Mouse (Mus musculus) urinary bladder, postnatal 14 days (tissue): ENCODE measurements around the gene Jph3.

Experiments used
- DNase-seq: peaks from one replicate; pipeline ENCODE4 v3.0.0; 2021; ENCODE audit warnings: low spot score

The Jph3 gene

DNA sequence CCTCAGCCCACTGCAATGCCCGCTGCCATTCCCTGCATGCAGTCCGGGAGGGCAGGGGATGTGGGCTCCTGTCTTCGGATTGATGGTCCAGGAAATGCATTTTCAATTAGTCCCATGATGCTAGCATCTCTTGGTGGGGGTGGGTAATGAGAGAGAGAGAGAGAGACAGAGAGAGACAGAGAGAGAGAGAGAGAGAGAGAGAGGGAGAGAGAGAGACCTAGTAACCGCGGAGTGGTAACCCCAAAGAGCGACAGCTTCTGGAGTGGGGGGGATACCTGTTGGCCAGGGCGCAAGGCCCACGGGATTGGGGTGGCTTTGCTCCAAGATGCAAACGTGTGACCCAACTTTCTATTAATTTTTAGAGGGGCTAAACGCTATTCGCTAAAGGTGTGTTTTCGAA lies at the start of gene Jph3:
Gene Jph3 (plus strand): TSS at position 301 of the 400 bp plus-strand sequence.
- DNase-seq = no peak

DNA sequence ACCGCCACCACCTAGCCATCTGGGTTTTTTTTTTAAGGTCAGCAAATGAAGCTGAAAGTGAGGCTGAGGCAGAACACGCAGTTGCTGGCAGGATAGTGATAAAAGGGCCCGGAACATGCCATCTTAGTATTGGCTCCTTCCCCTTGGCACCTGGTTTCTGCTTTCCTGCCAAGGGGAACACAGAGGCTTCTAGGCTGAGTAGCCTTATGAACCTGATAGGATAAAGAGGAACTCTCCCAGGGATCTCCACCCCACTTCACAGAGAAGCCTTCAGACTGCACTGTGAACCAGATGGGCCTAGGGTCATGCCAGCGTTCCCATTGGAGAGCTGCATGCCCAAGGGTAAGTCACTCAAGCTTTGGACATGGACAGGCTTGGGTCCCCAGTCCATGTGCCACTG lies 48.5 kb upstream of the Jph3 start:
- DNase-seq = no peak

DNA sequence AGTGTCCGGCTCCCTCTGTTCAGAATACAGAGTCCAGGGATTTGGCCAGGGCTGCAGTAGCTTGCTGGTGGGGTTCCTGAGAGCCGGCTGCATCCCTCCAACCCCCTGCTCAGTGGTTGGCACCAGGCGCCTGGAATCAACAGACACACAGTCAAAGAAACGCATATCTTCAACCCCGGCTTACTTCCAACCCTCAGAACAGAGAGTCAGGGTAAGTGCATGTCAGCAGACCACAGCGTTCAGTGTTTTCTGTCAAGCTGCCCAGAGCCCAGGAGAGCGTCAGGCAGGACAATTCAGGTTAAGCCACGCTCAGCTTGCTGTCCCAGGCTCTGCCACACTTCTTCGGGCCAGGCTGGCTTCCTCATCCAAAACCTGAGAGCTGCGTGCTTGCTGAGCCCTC lies 48.0 kb upstream of the Jph3 start:
- no peak for DNase-seq

DNA sequence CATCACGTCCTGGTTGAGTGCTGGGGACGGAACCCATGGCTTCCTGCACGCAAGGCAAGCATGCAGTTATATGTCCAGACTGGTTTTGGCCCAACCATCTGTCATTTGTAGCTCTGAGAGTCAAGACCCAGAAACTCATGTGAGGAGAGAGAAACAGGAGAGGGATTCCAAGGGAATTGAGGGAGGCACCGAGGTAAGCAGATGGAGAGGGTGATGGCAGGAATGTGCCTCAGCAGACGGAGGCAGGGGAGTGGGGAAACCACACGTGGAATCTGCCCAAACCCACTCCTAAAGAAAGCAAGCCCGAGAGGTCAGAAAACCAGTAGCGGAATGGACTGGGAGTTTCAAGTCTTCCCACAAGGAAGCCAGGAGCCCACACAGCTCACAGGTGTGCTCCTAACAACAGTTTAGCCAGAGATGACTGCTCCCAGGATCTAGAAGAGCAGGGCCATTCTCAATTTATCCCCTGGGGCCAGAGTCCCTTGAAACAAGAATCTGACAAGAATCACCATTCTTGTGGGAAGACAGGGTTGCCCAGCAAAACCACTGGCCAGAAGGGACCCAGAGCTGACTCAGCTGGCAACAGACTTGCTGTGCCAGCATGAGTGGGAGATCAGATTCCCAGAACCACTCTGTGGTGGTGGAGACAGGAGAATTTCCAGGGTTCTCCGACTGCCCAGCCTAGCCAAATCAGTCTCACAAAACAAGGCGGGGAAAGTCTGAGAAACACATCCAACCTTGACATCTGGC lies 46.2 kb upstream of the Jph3 start:
- DNase-seq = no peak

DNA sequence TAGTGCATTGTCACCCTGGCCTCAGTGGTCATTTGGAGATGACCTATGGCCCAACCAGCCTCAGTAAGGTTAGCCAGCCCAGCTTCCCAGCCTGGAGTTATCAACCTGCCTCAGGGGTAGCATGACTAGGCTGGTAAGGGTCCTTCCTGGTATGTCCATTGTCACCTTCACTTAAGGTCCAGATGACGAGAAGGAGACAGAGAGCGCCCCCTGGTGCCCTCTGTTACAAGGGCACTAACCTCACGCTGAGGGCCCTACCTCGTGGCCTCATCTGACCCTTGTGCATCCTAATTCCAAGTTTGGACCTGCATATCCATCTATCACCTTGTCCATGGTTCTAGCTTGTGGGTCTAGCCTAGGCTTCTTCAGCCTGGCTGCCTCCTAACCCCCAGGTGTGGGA lies 44.0 kb upstream of the Jph3 start:
- peak; percentile 71 for DNase-seq

DNA sequence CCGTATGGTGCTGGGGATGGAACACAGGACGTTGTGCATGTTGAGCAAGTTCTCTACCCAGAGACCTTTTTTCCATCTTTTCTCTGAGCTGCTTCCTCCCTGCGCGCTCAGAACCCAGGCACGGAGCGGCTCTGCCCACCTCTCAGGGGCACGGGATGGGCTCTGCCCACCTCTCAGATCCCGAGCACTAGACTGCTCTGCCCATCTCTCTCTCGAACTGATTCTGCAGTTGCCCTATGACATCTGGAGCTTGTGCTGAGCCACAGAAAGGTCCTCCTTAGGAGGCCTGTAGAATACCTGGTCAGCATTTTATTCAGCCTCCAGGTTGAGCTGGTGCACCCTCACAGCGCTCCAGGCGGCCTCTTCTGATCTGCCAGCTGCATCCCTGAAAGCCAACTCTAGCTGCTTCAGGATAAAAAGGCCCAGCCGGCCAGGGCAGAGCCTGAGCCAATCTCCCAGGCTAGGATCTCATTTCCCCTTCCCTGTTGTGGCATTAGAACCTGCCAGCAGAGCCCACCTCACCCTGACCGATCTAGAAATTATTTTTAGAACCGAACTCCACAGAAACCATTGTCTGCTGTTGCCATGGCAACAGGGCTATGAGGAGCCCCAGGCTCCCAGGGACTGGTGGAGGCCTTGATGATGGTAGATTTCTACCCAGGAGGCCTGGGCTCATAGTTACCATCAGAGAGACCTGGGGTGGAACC lies 41.8 kb upstream of the Jph3 start:
- no peak for DNase-seq

DNA sequence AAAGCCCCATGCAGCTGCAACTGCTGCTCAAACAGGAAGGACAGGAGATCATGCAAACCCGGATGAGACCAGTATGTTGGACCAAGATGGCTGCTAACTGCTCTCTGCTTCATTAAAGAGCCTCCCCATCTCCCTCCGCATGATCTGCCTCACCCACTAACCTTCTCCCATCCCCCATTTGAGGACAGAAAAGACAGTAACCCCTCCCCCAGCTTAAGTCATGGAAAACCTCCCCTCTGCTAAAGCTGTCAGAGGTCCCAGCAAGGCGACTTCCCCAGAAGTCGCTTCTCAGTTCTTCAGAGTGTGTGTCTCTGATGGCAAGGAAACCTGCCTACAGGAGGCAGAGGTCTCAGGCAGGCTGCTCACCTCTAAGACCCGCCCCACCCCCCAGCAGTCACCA lies 40.9 kb upstream of the Jph3 start:
- no peak for DNase-seq

DNA sequence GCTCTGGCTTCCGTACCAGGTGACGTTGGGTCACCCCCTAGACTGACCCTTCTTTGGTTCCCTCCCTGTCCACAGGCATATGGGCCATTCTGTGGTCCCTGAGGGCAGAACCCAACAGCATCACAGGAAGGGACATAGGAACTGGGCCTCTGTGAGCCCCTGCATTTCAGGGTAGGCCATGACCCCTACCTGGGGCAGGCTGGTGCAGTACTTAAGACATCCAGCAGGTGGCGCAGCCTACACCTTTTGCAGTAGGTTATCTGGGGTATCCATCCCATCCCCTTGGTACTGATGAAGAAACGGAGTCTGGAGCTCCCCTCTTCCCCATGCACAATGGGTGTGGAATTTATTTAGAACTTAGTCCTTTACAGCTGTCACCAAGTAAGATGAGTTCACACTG lies 35.0 kb upstream of the Jph3 start:
- peak; percentile 33 for DNase-seq

DNA sequence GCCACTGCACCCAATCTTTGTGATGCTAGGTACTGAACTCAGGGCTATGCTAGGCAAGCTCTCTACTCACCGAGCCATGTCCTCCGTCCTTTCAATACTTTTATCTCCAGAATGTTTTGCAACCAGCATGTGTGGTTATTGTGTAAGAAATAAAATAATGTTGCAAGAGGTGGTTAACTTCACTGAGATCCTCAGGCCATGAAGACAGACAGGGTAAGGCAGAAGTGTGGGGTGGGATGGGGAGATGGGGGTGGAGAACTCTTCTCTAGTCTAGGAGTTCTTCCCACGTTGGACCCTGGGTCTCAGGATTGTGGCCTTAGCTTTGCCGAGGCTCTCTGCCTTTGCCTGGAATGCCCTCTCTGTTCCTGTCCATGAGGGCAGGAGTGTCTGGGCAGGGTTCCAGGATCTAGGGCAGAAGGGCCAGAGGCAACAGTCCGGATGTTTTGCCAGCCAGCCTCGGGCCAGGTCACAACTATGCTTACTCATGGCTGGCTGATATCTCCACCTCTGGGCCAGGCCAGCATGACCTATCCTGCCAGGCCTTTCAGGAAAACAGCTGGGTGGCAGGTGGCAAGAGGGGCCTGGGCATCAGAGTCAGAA lies 33.7 kb upstream of the Jph3 start:
- peak; percentile 23 for DNase-seq

DNA sequence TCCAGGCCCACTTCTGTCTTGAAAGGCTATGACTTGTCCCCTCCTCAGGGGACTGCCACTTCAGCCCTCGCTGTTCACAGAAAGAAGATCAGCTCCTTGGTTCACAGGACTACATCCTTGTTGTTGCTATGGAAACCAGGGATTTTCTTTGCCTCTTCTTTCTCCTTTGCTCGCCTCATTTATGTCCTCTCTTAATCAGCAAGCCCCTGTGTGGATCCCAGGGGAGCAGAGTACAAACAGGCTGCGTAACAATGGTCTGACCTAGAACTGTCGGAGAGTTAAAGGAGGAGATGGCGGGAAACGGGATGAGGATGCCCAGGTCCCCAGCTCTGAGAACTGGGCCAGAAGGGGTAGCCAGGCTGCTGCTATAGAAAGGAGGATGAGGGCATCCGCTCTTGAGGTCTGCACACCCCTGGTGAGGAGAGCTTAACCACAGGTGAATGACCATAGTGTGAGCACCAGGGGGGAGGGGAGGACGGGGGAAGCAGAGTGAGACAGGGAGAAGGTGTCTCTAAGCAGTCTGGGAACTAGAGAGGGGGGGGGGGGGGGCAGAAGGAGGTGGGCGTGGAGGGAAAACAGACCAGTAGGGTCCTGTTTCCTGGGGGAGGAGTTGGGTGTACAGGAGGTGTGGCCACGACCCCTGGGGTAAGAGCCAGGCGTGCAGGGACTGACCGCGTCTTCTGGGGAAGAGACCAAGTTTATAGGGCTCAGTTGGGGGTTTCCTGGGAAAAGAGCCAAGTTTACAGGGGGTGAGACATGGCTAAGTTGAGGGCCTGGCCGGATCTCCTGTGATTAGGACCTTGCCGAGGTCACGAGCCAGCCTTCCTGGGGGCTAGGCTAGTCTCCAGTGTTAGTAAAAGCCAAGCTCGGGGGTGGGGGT lies 31.4 kb upstream of the Jph3 start:
- no peak for DNase-seq

DNA sequence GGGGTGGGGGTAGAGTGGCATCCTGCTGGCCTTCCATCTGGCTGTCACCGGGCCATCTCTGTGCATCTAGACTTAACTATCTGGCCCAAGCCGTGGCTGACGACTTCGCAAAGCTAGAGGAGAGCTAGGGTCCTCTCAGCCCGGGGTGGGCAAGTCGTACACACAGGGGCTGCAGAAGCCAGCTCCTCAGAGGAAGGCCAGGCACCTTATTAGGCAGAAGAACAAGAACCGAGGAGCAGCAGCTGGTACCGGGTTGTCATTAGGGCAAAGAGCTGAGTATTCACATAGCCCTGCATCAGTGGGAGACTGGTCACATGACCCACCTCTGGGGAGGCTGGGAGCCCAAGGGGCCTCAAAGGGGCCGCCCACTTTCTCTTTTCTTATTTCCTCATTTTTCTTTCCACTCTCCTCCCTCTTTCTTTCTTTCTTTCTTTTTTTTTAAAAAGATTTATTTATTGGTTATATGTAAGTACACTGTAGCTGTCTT lies 30.8 kb upstream of the Jph3 start:
- no peak for DNase-seq

DNA sequence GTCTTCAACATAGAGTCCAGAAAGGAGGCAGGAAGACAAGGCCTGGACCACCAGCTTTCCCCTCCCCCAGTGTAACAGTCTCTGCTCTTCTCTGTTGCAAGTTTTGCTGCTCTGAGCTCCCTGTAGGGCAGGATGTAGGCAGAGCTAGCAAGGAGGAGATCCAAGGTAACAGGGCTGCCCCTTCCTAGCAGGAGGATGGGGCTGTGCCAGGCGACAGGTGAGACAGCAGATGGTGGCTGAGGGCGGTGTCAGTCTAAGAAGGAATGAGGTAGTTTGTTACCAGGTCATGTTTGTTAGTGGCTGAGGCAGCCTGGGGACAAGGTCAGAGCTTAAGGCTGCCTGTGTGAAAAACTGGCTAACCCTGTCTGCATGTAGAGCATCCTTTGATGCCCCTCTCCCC lies 29.5 kb upstream of the Jph3 start:
- no peak for DNase-seq

DNA sequence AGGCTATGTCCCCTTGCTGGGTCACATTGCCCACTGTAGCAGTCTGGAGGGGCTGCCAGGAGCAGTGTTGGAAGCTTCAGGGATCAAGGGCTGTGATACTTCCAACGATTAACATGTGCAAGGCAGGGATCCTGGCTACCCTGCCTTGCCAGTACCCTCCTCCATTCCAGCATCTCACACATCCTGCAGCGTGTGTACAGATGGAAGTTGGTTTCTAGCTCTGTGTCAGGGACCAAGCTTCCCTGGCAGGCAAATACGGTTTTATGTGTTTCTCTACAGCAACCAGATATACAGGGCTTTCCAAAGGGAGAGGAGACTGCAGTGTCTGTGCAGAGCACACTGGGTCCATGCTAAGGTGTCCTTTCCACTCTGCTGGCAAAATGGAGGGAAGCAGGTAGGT lies 24.2 kb upstream of the Jph3 start:
- DNase-seq = no peak

DNA sequence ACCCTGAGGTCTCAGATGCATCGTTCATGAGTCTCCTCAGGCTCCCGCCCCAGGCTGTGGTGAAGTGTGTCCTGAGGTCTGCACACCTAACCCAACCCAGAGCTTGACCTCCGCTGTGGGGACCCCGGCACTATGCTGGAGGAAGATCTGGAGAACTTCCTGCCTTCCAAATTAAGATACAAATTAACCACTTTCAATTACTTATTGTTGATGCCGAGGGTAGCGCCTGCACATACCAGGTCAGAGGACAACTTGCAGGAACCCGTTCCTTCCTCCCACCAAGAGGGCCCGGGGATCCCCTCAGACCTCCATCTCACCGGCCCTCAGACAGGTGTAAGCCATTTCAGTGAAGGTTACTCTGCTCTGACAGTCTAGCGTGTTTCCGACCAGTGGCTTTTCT lies 22.5 kb upstream of the Jph3 start:
- no peak for DNase-seq

DNA sequence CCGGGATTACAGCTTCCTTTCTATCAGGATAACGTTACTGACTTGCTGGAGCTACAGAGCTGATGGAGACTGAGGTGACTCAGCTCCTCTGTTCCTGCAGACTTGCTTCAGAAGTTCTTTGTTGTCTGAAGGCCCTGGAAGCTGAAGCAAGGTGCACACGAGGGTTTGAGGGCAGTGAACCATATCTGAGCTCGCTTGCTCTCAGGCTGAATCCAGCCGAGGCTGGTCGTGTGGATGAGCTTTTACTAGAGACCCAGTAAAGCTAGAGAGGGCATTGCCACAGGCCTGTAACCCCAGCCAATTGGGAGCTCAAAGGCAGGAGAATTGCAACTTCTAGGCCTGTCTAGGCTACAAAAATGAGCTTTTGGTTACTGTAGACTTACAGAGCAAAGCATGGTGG lies 21.0 kb upstream of the Jph3 start:
- no peak for DNase-seq

DNA sequence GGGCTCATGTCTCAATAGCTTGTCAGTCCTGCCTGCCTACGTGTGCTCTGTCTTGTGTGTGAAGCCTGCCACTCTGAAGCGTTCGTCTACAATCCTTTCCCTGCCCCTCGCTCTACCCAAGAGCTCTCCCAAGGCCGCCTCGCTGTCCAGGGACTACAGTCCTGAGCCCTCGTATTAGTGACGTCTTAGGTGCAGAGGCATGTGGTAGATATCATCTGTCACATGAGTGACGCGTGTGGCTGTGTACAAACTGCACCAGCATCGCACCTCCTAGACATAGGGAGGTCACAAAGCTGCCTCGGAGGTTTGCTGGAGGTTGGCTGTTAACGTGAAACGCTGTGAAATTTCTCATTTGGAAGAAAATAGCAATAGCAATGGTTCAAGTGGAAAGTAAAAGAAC lies 11.9 kb upstream of the Jph3 start:
- no peak for DNase-seq

DNA sequence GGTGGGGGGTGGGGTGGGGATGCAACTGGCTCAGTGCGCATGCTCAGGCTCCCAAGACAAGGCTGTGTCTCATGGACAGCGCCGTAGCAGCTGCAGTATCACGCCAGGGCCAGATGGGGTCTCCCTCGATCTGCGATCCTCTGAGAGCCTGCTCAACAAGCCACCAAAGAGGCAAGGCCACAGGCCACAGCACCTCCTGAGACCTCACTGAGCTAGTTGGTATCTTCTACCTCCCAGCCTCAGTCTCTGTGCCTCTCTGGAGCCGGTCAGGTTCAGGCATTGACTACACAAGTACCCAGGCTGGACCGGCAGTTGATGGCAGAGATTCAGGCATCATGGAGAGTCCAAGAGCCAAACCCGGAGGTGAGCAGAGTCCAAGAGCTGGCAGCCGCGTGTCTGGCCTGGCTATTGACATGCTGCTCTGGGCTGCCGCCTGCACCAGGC lies 11.4 kb upstream of the Jph3 start:
- DNase-seq = peak; percentile 82

DNA sequence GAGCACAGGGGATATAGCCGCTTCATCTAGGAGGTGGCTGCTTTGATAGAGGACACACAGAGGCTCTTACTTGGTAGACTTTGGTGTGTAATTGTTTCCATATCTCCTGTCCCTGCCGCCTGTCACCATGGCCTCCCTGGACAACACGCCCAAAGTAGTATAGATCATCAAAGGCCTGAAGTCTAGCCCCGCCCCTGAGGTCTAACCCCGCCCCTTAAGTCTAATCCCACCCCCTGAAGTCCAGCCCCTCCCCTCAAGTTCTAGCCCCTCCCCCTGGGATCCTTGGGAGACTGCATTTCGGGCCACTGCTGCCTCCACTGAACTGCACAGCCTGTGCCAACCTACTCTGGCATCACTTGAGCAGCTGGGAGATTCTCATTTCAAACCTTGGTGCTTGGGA lies 10.5 kb upstream of the Jph3 start:
- no peak for DNase-seq

DNA sequence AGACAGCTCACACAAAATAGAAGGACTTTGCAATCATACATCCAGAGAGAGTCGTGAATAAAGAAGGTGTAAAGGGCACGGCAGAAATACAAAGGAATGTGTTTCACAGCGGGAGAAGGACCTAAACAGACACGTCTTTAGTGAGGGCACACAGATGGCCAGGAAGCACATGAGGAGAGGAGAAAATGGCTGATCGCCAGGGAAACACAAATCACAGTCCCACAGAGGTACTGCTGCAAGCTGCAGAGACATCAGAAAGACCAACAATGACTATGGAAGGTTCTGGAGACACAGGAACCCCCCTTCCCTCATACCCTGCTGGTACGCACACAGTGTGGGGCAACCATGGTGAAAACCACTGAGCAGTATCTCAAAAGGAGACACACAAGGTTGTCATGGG lies 8.4 kb upstream of the Jph3 start:
- DNase-seq = no peak

DNA sequence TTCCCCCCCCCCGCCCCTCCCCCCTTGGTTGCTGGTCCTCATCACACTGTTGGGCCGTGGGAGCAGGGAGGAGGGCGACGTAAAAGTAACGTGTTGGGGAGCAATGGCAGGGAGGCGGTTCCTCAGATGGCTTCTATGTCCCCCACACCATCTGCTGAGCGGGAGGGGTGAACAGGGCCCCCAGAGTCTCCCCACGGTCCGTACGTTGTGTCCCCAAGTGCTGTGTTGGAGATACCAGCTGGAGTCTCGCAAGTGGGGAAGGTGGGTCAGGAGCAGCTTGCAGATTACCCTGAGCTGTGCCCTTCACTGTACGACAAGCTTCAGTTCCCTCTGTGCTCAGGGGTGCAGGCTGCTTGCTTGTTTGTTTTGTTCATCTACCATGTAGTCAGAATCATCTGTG lies 5.6 kb upstream of the Jph3 start:
- no peak for DNase-seq

DNA sequence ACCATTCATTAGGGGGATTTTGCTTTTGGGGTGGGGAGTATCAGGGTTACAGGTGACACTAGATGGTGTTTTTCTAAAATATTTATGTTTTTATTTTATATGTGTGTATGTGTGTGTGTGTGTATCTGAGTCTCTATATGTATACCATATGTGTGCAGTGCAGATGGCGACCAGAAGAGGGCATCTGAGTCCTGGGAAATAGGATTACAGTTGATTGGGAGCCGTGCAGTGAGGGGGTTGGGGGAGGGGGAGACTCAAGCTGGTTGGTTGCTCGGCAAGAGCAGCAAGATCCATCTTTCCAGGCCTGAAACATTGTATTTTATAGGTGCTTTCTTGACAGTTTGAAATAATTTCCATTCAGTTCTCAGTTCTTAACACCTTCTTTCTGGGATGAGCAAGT lies 2.3 kb upstream of the Jph3 start:
- no peak for DNase-seq

DNA sequence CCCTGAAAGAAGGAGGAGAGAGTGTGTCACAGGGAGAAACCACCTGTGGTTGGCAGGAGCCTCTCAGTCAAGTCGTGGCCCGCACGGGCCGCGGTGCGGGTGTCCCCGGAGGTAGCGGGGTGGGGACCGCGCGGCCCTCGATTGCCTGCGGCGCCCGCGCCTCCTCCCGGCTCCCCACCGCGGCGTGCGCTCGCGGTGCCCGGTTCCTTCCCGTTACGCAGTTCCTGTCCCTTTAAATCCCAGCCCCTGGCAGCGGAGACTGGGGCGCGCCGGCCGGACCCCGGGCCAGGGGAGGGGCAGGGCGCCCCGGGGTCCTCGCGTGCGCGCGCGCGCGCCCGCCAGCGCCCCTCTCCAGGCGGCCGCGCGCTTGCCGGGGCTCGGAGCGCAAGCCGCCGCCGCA lies 331 bp downstream of the Jph3 start:
- DNase-seq = no peak
